Mouse (Mus musculus): ENCODE results near the gene Csf2ra. TPM values are rescaled to one million over a fixed set of nuclear protein-coding genes. Genes with fewer than 3 reads are reported as not detected.
"Not testable (repeated sequence)": the region's sequence is repeated elsewhere in the genome, so short reads cannot be mapped to it uniquely, and the experiment has no call there.

Csf2ra gene
- polyA plus RNA-seq (2015; fragmentation: Nextera tagmentation; extraction: Ambion mirVana): 8.4 and 9.0 TPM in 2 replicates

- Histone ChIP-seq H3K27me3 (ENCODE audit: control insufficient read depth, insufficient read depth, low read length) (no peaks in the 10 kb centered on the region), H3K4me1 (replicated peaks; ENCODE audit: control insufficient read depth, insufficient read depth) (no peaks in the 10 kb centered on the region), H3K36me3 (ENCODE audit: control insufficient read depth, insufficient read depth, low read length) (no peaks in the 10 kb centered on the region), H3K27ac (replicated peaks) (peak within 1 kb of the TSS; percentile 88), H3K4me2 (replicated peaks; ENCODE audit: low read depth) (peak within 1 kb of the TSS; percentile 58), H3K4me3 (ENCODE audit: low read depth, low read length) (peak within 1 kb of the TSS; percentile 51), H3K9me3 (ENCODE audit: control insufficient read depth, low read length) (no peaks in the 10 kb centered on the region), H3K9ac (ENCODE audit: low read length) (peak within 1 kb of the TSS; percentile 50; the same call in 1 of the 2 replicates)
- TF ChIP-seq EP300 (optimal IDR thresholded peaks at IDR 0.05) (no peak), CTCF (IDR thresholded peaks at IDR 0.05; ENCODE audit: low read depth) (no peak)
- no peak for ATAC-seq (ENCODE audit: low FRiP score, low TSS enrichment)
- peak; percentile 47 for DNase-seq (ENCODE audit: low spot score)
- WGBS: 55% methylated on average over 35 of the region's 36 CpGs
These were observed at the start of gene Csf2ra for GRCm38 (mm10) chr19:61227941-61228701. Gene Csf2ra (minus strand): TSS chr19:61228429.

DNA sequence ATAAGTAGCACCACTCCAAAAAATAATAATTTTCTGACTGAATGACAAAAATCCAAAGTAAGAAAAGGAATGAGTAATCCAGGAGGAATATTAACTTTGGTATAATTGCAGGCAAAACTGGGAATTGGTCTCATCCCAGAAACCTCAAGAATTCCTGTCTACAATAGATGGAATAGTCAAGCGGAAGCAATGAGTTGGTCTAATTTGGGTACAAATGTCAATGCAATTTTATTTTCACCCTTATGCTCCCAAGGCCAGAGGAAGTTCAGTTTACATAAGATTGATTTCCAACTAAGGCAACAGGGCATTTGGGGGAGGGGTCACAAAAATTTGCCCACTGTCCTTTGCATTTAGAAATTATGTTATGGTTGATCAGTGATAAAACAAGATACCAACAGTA, 47.2 kb upstream of the Csf2ra start:
- Histone ChIP-seq H3K27ac (replicated peaks) (no peak overlapping the region), H3K4me2 (replicated peaks; ENCODE audit: low read depth) (no peak overlapping the region), H3K27me3 (ENCODE audit: control insufficient read depth, insufficient read depth, low read length) (no peaks in the 10 kb centered on the region), H3K36me3 (ENCODE audit: control insufficient read depth, insufficient read depth, low read length) (no peaks in the 10 kb centered on the region), H3K9me3 (ENCODE audit: control insufficient read depth, low read length) (no peaks in the 10 kb centered on the region), H3K9ac (ENCODE audit: low read length) (no peak overlapping the region), H3K4me3 (ENCODE audit: low read depth, low read length) (no peak overlapping the region), H3K4me1 (replicated peaks; ENCODE audit: control insufficient read depth, insufficient read depth) (no peaks in the 10 kb centered on the region)
- ATAC-seq (ENCODE audit: low FRiP score, low TSS enrichment) (no peak), DNase-seq (ENCODE audit: low spot score) (no peak)
- TF ChIP-seq CTCF (IDR thresholded peaks at IDR 0.05; ENCODE audit: low read depth) (no peak), EP300 (optimal IDR thresholded peaks at IDR 0.05) (no peak)
- WGBS: 82% methylated on average over 1 of the region's 1 CpGs

DNA sequence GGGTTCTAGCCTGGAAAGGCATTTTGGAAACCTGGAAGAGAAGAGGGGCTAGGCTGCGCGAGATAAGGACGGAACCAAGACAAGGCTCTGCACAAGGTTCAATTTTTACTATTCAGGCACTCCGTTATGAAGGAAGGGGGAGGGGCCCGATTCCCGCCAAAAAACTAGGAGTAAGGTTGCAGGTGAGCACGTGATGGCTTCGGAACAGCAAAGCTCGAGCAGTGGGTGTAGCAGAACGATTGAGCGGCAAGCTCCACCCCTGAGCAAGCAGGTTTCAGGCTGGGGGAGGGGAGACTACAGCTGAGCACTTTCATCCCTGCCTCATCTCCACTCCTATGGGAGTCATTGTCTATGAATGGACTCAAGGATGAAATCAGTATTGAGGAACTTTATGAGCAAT, 40.9 kb upstream of the Csf2ra start:
- WGBS: 25% methylated on average over 11 of the region's 11 CpGs
- ATAC-seq (ENCODE audit: low FRiP score, low TSS enrichment); H3K36me3 ChIP-seq (ENCODE audit: control insufficient read depth, insufficient read depth, low read length); H3K4me3 ChIP-seq (ENCODE audit: low read depth, low read length); H3K4me1 ChIP-seq (replicated peaks; ENCODE audit: control insufficient read depth, insufficient read depth); H3K4me2 ChIP-seq (replicated peaks; ENCODE audit: low read depth); H3K27ac ChIP-seq (replicated peaks); H3K9ac ChIP-seq (ENCODE audit: low read length); H3K9me3 ChIP-seq (ENCODE audit: control insufficient read depth, low read length); DNase-seq (ENCODE audit: low spot score); H3K27me3 ChIP-seq (ENCODE audit: control insufficient read depth, insufficient read depth, low read length): not testable (repeated sequence)

- Histone ChIP-seq H3K4me2 (replicated peaks; ENCODE audit: low read depth) (no peak overlapping the region), H3K4me1 (replicated peaks; ENCODE audit: control insufficient read depth, insufficient read depth) (no peaks in the 10 kb centered on the region), H3K9me3 (ENCODE audit: control insufficient read depth, low read length) (no peaks in the 10 kb centered on the region), H3K27me3 (ENCODE audit: control insufficient read depth, insufficient read depth, low read length) (no peaks in the 10 kb centered on the region), H3K36me3 (ENCODE audit: control insufficient read depth, insufficient read depth, low read length) (no peaks in the 10 kb centered on the region), H3K4me3 (ENCODE audit: low read depth, low read length) (no peak overlapping the region), H3K27ac (replicated peaks) (no peak overlapping the region), H3K9ac (ENCODE audit: low read length) (no peak overlapping the region)
- no peak for DNase-seq (ENCODE audit: low spot score)
- no peak for TF ChIP-seq CTCF (IDR thresholded peaks at IDR 0.05; ENCODE audit: low read depth)
- TF ChIP-seq EP300 (optimal IDR thresholded peaks at IDR 0.05): no peak
- no peak for ATAC-seq (ENCODE audit: low FRiP score, low TSS enrichment)
- WGBS: 19% methylated on average over 7 of the region's 7 CpGs
These were observed 38.9 kb upstream of the Csf2ra start for GRCm38 (mm10) chr19:61267141-61267540.

DNA sequence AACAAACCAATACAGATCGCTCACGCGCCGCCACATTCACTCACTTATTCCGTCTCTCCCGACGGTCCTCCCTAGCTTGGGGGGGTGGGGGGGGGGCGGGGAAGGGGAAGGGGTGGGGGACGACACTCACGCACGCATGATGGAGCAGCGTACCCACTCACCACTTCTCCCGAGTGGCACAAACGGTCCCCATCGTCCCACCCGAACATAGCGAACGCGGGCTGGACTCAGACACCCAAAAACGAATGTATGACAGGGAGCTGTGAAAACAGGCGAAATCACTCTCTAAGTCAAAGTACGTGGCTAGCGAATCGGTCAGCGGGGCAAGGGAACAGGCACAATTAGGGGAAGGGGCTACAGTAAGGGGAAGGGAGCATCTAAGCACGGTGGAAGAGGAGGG, 38.4 kb upstream of the Csf2ra start:
- no peaks in the 10 kb centered on the region for H3K9me3 ChIP-seq (ENCODE audit: control insufficient read depth, low read length)
- TF ChIP-seq CTCF (IDR thresholded peaks at IDR 0.05; ENCODE audit: low read depth) (no peak), EP300 (optimal IDR thresholded peaks at IDR 0.05) (no peak)
- H3K4me1 ChIP-seq (replicated peaks; ENCODE audit: control insufficient read depth, insufficient read depth): no peaks in the 10 kb centered on the region
- ATAC-seq (ENCODE audit: low FRiP score, low TSS enrichment) (no peak), DNase-seq (ENCODE audit: low spot score) (peak; percentile 91)
- H3K27me3 ChIP-seq (ENCODE audit: control insufficient read depth, insufficient read depth, low read length): no peaks in the 10 kb centered on the region
- H3K36me3 ChIP-seq (ENCODE audit: control insufficient read depth, insufficient read depth, low read length): no peaks in the 10 kb centered on the region
- H3K4me3 ChIP-seq (ENCODE audit: low read depth, low read length): no peak overlapping the region
- H3K9ac ChIP-seq (ENCODE audit: low read length): no peak overlapping the region
- 2% methylated on average over 25 of the region's 26 CpGs for WGBS
- H3K27ac ChIP-seq (replicated peaks): no peak overlapping the region
- H3K4me2 ChIP-seq (replicated peaks; ENCODE audit: low read depth): no peak overlapping the region

DNA sequence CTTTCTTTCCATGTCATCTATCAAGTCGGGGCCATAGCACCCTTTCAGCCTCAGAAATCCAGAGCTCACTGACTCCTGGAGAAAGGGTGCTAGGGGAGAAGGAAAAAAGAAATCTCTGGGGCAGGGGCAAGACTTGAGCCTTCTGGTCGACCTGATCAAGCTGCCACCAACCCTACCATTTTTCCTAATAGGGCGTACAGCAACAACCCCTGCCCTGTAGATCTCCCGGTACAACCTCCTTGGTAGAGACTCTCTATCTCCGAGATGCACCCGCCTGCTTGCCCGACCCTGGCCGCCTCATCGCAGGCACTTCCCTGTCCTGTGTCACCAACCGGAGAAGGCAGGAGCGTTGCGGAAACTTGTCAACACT, 38.0 kb upstream of the Csf2ra start:
- Histone ChIP-seq H3K9me3 (ENCODE audit: control insufficient read depth, low read length) (no peaks in the 10 kb centered on the region), H3K36me3 (ENCODE audit: control insufficient read depth, insufficient read depth, low read length) (no peaks in the 10 kb centered on the region), H3K9ac (ENCODE audit: low read length) (no peak overlapping the region), H3K4me3 (ENCODE audit: low read depth, low read length) (no peak overlapping the region), H3K27me3 (ENCODE audit: control insufficient read depth, insufficient read depth, low read length) (no peaks in the 10 kb centered on the region), H3K27ac (replicated peaks) (no peak overlapping the region), H3K4me2 (replicated peaks; ENCODE audit: low read depth) (no peak overlapping the region), H3K4me1 (replicated peaks; ENCODE audit: control insufficient read depth, insufficient read depth) (no peaks in the 10 kb centered on the region)
- DNase-seq (ENCODE audit: low spot score) (peak; percentile 44), ATAC-seq (ENCODE audit: low FRiP score, low TSS enrichment) (no peak)
- 2% methylated on average over 12 of the region's 12 CpGs for WGBS
- TF ChIP-seq EP300 (optimal IDR thresholded peaks at IDR 0.05): no peak
- TF ChIP-seq CTCF (IDR thresholded peaks at IDR 0.05; ENCODE audit: low read depth): no peak
